Mouse (Mus musculus) stomach, embryonic 14.5 days (tissue): ENCODE measurements around the gene Ric1. TPM values are rescaled to one million over a fixed set of nuclear protein-coding genes. Genes with fewer than 3 reads are reported as not detected.
"Not testable (repeated sequence)": the region's sequence is repeated elsewhere in the genome, so short reads cannot be mapped to it uniquely, and the experiment has no call there.

ENCODE experiments used
- ATAC-seq: fragments of 200-750 bp; cut with Nextera tagmentation; 2 replicates; pipeline ENCODE4 v1.8.0; 2017; ENCODE audit warnings: low read depth, moderate TSS enrichment; ENCODE audit not compliant: insufficient number of reproducible peaks, insufficient read depth, low FRiP score
- H3K27ac ChIP-seq: fragments of 300-500 bp; sonication (generic); 2 replicates; pipeline ENCODE4 v1.5.1; 2014; ENCODE audit warnings: mild to moderate bottlenecking, low read length, moderate library complexity, mixed read lengths
- H3K27me3 ChIP-seq: fragments of 300-500 bp; sonication (generic); 2 replicates; pipeline ENCODE4 v1.6.1; 2014; ENCODE audit warnings: low read length, control low read depth, mixed read lengths; ENCODE audit not compliant: control insufficient read depth, insufficient read depth
- H3K36me3 ChIP-seq: fragments of 300-500 bp; sonication (generic); 2 replicates; pipeline ENCODE4 v1.6.1; 2014; ENCODE audit warnings: mild to moderate bottlenecking, control low read depth, low read length, moderate library complexity, mixed read lengths; ENCODE audit not compliant: control insufficient read depth, insufficient read depth
- H3K4me1 ChIP-seq: fragments of 300-500 bp; sonication (generic); 2 replicates; pipeline ENCODE4 v1.6.1; 2014; ENCODE audit warnings: low read length, control low read depth, mixed read lengths; ENCODE audit not compliant: control insufficient read depth, insufficient read depth
- H3K4me2 ChIP-seq: fragments of 300-500 bp; sonication (generic); replicated peaks from 2 replicates; pipeline ENCODE4 v1.6.1; 2014; ENCODE audit warnings: low read depth, low read length, control low read depth
- H3K4me3 ChIP-seq: fragments of 300-500 bp; sonication (generic); 2 replicates; pipeline ENCODE4 v1.5.1; 2014; ENCODE audit warnings: low read depth, low read length, control low read depth
- H3K9ac ChIP-seq: fragments of 300-500 bp; sonication (generic); replicated peaks from 2 replicates; pipeline ENCODE4 v1.6.1; 2014; ENCODE audit warnings: low read depth, mild to moderate bottlenecking, control low read depth, low read length, moderate library complexity, mixed read lengths
- H3K9me3 ChIP-seq: fragments of 300-500 bp; sonication (generic); 2 replicates; pipeline ENCODE4 v1.6.1; 2016; ENCODE audit warnings: low read depth, low read length, control low read depth; ENCODE audit not compliant: control insufficient read depth
- WGBS: fragments of 180-500 bp; shearing (Covaris S2); extraction: QIAGEN DNeasy Blood & Tissue Kit; methylation state at CpG from one replicate; pipeline ENCODE4 v1.1.7; 2014; 5-methylcytosine and 5-hydroxymethylcytosine counted together
- polyA plus RNA-seq: library from polyadenylated mRNA; unstranded; fragments of >200 nt; fragmentation: Nextera tagmentation; extraction: Ambion mirVana; gene quantifications from 2 replicates; pipeline ENCODE4 v1.2.1, GENCODE M21; 2014

Gene Ric1
- polyA plus RNA-seq, 1 experiment from 2014 or later: 20.8 TPM

DNA sequence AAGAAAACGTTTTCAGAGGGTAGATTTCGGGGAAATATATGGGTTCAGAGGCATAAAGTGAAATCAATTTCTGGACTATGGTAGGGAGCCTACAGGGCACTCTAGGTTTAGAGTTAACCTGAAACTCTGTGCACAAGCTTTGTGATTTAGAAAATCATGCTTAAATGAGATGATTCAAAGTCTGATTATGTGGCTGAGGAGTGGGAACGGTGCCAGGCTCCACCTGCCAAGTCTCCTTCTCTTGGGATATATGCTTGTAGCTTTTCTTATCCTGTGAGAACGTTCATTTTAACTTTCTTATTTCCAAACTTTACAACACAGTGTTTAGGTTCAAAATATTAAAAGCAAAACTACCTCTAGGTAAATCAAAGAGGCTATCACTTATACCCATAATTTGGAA lies 2.5 kb downstream of the Ric1 start:
- Histone ChIP-seq H3K9me3 (no peaks in the 10 kb centered on the region; the same call in 1 of the 2 replicates), H3K9ac (no peak overlapping the region), H3K4me3 (no peak overlapping the region), H3K27ac (no peak overlapping the region), H3K4me1 (peaks cover 11% of the 10 kb centered on the region; the same call in 1 of the 2 replicates), H3K36me3 (no peaks in the 10 kb centered on the region), H3K4me2 (no peak overlapping the region; the same call in 1 of the 2 replicates), H3K27me3 (no peaks in the 10 kb centered on the region)
- no peak for ATAC-seq
- WGBS: 61% methylated on average over 4 of the region's 4 CpGs

DNA sequence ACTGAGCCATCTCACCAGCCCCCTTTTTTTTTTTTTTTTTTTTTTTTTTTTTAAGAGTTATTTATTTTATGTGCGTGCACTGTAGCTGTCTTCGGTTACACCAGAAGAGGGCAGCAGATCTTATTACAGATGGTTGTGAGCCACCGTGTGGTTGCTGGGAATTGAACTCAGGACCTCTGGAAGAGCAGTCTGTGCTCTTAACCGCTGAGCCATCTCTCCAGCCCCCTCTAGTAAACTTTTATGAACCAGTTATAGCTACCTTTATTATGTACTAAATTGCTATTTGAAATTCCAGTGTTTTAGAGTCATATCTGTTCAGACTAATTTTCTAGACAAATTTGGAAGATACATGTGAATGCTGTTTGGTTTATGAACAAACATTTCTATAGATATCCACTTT lies 3.5 kb downstream of the Ric1 start:
- not testable (repeated sequence) for H3K36me3 ChIP-seq, H3K9ac ChIP-seq
- WGBS: 89% methylated on average over 4 of the region's 4 CpGs

DNA sequence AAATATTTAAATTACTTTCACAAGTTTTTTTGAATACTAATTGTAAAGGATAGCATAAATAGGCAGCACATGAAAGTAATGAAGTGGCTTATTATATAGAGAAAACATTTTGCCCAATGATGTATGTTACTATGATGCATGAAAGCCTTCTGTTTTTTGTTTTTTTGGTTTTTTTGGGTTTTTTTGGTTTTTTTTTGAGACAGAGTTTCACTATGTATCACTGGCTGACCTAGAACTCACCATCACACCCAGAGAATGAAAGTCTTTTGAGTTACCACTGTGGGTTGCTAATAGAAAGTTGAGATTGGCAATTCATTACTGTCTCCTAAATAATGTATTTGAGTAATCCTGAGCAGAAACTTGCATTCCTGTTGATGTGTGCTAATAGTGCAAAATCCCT lies 4.8 kb downstream of the Ric1 start:
- no peak overlapping the region for H3K4me3 ChIP-seq
- peaks cover 6% of the 10 kb centered on the region; the same call in 1 of the 2 replicates for H3K4me1 ChIP-seq
- no peaks in the 10 kb centered on the region for H3K27me3 ChIP-seq
- H3K9ac ChIP-seq: no peak overlapping the region
- H3K9me3 ChIP-seq: no peaks in the 10 kb centered on the region; the same call in 1 of the 2 replicates
- no peak overlapping the region for H3K27ac ChIP-seq
- no peak for ATAC-seq
- H3K36me3 ChIP-seq: no peaks in the 10 kb centered on the region
- H3K4me2 ChIP-seq: no peak overlapping the region

More for the DNA sequence above, 3.5 kb downstream of the Ric1 start:
- not testable (repeated sequence) for H3K27ac ChIP-seq, ATAC-seq, H3K4me2 ChIP-seq, H3K9me3 ChIP-seq, H3K4me3 ChIP-seq, H3K27me3 ChIP-seq
- H3K4me1 ChIP-seq: peaks cover 11% of the 10 kb centered on the region; the same call in 1 of the 2 replicates

DNA sequence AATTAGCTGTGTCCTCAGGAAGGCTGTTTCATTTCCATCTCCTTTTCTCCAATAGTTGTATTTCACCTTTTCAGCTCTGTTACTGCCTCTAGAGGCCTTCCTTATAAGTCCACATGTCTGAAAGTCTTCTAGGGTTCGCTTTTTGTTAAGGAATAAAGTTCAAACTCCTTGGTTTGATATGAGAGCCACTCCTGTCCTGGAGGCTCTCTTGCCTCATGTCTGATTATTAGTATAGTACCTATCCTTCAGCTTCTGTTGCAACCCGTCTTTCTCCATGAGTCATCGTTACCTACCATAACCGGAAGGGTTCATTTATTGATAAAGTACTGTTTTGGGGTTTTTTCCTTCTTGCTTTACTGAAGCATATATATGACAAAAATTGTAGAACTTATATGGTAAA lies 5.2 kb downstream of the Ric1 start:
- Histone ChIP-seq H3K4me1 (peaks cover 6% of the 10 kb centered on the region; the same call in 1 of the 2 replicates), H3K36me3 (no peaks in the 10 kb centered on the region), H3K27me3 (no peaks in the 10 kb centered on the region), H3K4me2 (no peak overlapping the region), H3K27ac (no peak overlapping the region), H3K9me3 (no peaks in the 10 kb centered on the region; the same call in 1 of the 2 replicates), H3K4me3 (no peak overlapping the region), H3K9ac (no peak overlapping the region)
- ATAC-seq: no peak
- WGBS: 96% methylated on average over 4 of the region's 4 CpGs

DNA sequence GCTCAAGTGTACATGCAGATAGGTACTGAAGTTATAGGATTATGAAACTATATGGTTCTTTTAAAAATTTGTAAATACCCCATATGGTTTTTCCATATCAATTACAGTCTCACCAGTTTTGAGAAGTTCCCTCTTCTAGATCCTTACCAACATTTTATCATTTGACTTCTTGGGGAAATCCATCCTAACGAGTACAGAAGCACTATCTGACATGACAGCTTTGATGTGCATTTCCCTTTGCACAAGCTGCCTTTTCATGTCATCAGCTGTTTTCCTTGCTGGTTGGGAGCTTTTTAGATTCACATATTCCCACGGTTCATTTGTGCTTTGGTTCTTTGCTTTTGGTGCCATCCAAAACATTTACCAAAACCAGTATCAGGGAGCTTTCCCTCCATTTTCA lies 6.5 kb downstream of the Ric1 start:
- no peak for ATAC-seq
- Histone ChIP-seq H3K27ac (no peak overlapping the region), H3K4me3 (no peak overlapping the region), H3K9me3 (no peaks in the 10 kb centered on the region; the same call in 1 of the 2 replicates), H3K9ac (no peak overlapping the region), H3K4me2 (no peak overlapping the region), H3K36me3 (no peaks in the 10 kb centered on the region), H3K4me1 (peaks cover 5% of the 10 kb centered on the region; the same call in 1 of the 2 replicates), H3K27me3 (no peaks in the 10 kb centered on the region)
- 91% methylated on average over 2 of the region's 2 CpGs for whole genome bisulfite sequencing

DNA sequence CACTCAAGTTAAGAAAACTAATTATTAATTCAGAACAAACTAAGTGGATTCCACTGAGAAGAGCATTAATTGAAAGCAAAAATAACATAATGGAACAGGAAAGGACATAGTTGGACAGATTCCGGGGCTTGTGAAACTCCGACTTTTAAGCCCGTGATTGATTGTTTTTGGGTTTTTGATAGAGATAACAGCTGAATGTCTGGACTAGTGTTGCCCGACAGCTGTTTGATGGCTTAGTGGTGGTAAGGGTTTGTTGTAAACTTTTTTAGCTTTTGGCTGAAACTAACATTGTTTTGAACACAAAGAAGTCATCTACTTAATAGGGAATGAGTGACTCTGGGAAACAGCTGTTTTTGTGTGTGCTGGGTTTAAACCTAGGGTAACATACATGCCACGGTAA lies 11.9 kb downstream of the Ric1 start:
- WGBS: 68% methylated on average over 5 of the region's 5 CpGs
- Histone ChIP-seq H3K27me3 (no peaks in the 10 kb centered on the region), H3K27ac (no peak overlapping the region), H3K4me2 (no peak overlapping the region), H3K4me1 (no peaks in the 10 kb centered on the region), H3K4me3 (no peak overlapping the region), H3K36me3 (peaks cover 9% of the 10 kb centered on the region), H3K9me3 (no peaks in the 10 kb centered on the region; the same call in 1 of the 2 replicates), H3K9ac (no peak overlapping the region)
- ATAC-seq: no peak

DNA sequence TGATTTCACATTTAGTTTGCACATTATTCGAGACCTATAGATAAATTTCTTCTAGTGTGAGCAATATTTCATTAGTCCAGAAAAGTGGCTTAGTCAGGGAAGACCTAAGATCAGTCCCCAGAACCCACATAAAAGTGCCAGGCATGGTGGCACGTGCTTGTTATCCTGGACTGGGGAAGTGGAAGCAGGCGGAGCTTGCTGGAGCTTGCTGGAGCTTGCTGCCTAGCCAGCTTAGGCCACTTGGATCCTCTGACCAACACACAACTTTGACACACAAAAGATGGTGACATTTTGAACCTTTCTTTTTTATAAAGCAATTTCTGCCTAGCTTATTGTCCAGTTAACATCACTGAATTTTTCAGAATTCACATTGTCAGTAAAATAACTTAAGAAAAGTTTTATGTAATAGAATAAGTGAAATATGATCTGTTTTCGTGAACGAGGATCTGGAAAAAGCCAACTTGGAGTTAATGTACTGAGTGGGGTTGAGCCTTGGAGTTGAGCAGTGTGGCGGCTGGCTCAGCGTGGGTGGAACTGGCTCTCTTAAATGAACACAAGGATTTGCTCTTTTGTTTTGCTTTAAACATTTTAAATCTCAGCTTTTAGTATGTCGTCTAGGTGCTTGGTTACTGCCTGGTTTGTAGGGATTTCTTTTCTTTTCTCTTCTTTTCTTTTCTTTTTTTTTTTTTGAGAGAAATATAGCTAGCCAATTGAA lies 20.3 kb downstream of the Ric1 start:
- WGBS: 56% methylated on average over 8 of the region's 8 CpGs
- Histone ChIP-seq H3K27ac (no peak overlapping the region), H3K4me1 (peaks cover 4% of the 10 kb centered on the region; the same call in 1 of the 2 replicates), H3K36me3 (no peaks in the 10 kb centered on the region), H3K4me2 (no peak overlapping the region), H3K4me3 (no peak overlapping the region), H3K9me3 (no peaks in the 10 kb centered on the region), H3K27me3 (no peaks in the 10 kb centered on the region), H3K9ac (no peak overlapping the region)
- no peak for ATAC-seq

DNA sequence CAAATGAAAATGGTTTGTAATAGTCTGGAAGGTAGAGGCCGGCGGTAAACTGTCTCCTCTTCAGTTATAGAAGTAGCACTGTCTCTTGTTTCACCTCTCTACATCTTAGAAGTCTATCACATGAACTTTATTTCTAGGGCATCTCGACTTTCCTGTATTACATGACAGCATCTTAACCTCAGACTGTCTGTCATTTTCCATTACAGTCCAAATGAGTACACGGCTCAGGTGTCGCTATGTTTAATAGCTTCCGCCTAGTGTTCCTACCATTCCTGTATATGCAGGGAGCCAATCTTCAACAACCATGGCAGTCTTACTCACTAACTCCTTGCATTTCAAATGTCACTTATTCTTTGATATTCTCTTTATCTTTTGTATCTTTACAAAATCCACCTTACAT lies 21.9 kb downstream of the Ric1 start:
- no peak overlapping the region for H3K9ac ChIP-seq
- H3K27me3 ChIP-seq: no peaks in the 10 kb centered on the region
- no peaks in the 10 kb centered on the region for H3K36me3 ChIP-seq
- ATAC-seq: no peak
- no peaks in the 10 kb centered on the region for H3K9me3 ChIP-seq
- 90% methylated on average over 6 of the region's 6 CpGs for WGBS
- peaks cover 4% of the 10 kb centered on the region; the same call in 1 of the 2 replicates for H3K4me1 ChIP-seq
- H3K4me2 ChIP-seq: no peak overlapping the region
- H3K4me3 ChIP-seq: no peak overlapping the region
- no peak overlapping the region for H3K27ac ChIP-seq

DNA sequence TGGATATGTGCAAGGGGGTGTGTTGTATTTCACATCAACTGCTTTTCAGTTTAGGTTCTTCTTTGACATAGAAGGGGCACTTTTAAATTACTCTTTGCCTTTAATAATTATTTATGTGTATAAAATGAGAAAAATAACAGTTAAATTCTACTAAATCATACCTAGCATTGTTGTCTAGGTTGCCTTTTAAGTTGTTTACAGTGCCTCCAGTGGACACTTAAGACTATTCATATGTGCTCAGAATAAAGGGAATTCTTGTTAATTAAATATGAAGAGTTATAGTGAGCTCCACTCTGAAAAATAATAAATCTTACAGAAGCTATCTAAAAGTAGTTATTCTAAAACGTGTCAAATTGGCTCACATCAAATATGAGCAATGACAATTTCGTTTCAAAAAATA lies 28.5 kb downstream of the Ric1 start:
- 87% methylated on average over 2 of the region's 2 CpGs for WGBS

More for the DNA sequence above, 28.5 kb downstream of the Ric1 start:
- H3K27me3 ChIP-seq: no peaks in the 10 kb centered on the region
- no peak overlapping the region for H3K4me3 ChIP-seq
- ATAC-seq: no peak
- no peak overlapping the region for H3K4me2 ChIP-seq
- no peaks in the 10 kb centered on the region for H3K36me3 ChIP-seq
- H3K27ac ChIP-seq: no peak overlapping the region
- H3K9ac ChIP-seq: no peak overlapping the region
- H3K9me3 ChIP-seq: no peaks in the 10 kb centered on the region
- H3K4me1 ChIP-seq: no peaks in the 10 kb centered on the region
